Mouse (Mus musculus) urinary bladder, postnatal 4 days (tissue): ENCODE results near the gene Rbm41.

Source experiments
- DNase-seq, 2 experiments: peaks; one replicate each; pipeline ENCODE4 v3.0.0; 2021 to 2022; ENCODE audit warnings: low spot score in 2 of 2

Rbm41 gene

DNA sequence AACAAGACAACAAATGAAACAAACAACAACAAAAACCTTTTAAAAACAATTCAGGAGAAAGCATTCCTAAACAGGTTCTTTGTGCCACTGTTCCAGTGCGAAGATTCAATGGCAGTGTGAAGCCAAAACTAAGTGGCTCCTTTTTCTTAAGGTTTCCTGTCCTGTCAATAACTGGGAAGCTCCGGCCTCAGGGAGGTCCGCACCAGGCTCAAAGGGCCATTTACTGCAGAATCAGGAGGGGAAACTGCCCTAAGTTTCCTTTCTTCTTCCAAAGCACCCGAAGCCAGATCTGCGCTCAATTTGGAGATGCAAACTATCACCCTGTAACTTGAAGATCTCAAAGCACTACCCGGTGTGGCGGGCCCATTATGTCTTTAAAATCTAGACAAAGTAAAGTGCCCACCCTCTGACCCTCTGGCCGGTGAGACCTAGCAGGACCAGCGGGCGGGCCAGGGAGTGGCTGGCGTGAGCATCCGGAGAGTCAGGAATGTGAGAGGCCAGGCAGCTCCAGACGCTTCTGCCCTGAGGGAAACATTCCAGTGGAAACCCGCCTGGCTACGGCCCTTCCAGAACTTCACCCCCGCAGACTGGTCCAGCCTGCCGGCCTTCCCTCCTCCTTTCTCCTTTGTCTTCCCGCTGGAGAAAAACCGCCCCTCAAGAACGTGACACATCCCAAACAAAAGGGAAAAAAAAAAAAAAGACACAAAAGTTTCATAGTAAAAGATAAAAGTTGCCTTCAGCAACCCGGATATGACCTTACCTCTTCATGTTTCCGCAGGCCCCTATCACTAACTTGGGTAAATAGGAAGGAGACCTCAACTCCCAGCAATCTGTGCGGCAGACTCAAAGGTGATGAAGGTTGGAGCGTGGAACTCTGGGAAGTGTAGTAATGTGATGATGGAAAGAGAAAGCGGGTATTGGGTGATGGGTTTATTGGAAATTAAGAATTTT is at the start of gene Rbm41:
Gene Rbm41, minus strand, starts transcription at position 856 of the 951 bp plus-strand sequence.
- peak in 1 of 2 experiments; percentile 21 for DNase-seq

DNA sequence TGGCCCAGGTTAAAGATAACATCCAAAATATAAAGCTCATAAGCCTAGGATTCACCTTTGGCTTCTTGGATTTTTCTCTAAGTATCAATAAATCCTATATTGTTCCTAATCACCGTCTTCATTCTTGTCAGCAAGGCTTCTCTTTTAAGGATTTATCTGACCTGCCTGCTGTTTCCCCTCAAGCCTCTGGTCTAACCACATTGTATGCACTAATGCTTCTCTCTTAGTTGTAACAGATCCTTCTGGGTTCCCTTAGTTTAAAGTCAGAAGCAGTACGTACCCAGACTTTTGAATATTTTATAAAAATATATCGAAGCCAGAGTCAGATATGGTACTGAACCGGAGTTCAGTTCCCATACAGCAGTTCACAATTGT is 283 bp upstream of the Rbm41 start:
- no peak for DNase-seq

GRCm38 (mm10) chrX:139982115-139982514 is 16.3 kb downstream of the Rbm41 start:
- no peak for DNase-seq

GRCm38 (mm10) chrX:139933507-139933906 is 64.9 kb downstream of the Rbm41 start:
- DNase-seq = no peak

- no peak for DNase-seq
These were observed 65.9 kb downstream of the Rbm41 start for GRCm38 (mm10) chrX:139932472-139932871.

GRCm38 (mm10) chrX:139920572-139920971 is 77.8 kb downstream of the Rbm41 start:
- no peak for DNase-seq

GRCm38 (mm10) chrX:139891387-139891786 is 107.0 kb downstream of the Rbm41 start:
- no peak for DNase-seq

GRCm38 (mm10) chrX:139883221-139883620 is 115.2 kb downstream of the Rbm41 start:
- no peak for DNase-seq

DNA sequence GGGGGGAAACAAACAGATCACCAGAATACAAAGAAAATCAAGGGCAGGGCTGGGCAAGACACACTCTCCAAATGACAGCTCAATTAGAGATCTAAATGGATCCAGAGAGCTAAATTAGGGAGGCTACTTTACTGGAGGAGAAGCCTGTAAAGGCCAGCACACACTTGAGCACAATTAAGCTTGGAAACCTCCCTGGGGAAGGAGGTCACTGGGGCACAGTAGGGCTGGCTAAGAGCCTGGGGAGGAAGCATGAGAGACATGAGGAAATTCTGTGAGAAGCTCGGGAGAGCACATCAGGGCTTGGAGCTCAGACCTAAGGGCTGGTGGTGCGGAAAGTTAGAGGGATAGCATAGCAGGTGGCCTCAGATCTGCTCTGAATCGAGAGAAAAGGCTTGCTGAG is 120.5 kb downstream of the Rbm41 start:
- DNase-seq = no peak

GRCm38 (mm10) chrX:139877105-139877504 is 121.3 kb downstream of the Rbm41 start:
- DNase-seq = no peak

DNA sequence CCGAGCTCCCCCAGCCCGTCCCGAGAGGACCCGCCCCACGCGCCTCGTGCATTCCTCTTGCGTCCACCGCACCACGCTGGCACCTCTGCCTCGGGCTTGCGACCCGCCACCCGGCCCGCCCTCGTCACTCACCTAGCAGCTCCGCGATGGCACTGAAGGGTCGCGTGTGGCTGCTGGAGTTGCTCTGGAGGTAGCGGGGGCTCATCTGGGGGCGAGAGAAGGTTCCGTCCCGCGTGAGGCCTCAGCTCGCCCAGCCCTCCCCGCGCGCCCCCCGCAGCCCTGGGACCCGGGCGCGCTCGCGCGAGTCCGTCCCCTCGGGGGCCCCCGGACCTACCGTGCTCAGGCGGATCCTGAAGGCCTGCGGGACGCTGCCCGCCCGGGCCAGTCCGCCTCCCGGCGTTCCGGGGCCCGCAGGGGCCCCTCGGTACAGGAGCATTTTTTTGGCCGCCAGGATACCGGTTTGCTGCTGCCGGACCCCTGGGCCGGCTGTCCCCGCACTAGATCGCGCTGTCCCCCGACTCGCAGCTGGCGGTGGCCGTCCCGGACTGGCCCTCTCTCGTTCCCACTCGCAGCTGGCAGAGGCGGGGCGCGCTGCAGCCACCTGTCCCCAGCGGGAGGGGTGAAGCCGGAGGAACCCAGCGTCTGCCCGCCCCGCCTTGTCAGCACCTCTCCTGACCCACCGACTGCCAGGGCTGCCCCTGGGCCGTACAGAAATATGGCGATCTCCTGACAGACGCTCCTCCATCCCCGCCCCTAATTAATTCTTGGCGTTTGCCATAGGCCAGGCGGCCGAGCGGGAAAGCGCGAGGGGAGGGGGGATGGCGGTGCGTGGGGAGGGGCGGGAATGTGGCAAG is 127.2 kb downstream of the Rbm41 start, which contains the start of gene Morc4:
Gene Morc4, minus strand, starts transcription at position 740 of the 854 bp plus-strand sequence.
- peak; percentile 49 to 63 for DNase-seq

DNA sequence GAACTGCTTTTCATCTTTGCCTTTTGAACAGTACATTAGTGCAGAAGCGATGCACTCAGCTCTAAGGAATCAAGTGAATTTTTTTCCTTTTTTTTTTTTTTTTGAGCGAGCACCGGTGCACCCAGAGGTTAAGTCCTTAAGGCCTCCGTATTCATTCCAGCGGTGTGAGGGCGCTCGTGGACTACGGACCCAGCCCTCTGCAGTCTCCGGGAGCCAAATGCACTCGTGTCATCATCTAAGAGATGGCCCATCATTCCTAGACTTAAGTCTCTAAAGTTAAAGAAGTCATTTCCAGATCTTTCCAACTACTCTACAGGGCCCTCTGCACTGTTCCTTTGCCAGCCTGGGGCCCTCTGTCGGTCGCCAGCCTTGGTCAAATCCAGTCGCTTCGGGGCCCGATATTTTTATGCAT is 128.1 kb downstream of the Rbm41 start:
- DNase-seq = no peak

GRCm38 (mm10) chrX:139859402-139859801 is 139.0 kb downstream of the Rbm41 start:
- no peak for DNase-seq

DNA sequence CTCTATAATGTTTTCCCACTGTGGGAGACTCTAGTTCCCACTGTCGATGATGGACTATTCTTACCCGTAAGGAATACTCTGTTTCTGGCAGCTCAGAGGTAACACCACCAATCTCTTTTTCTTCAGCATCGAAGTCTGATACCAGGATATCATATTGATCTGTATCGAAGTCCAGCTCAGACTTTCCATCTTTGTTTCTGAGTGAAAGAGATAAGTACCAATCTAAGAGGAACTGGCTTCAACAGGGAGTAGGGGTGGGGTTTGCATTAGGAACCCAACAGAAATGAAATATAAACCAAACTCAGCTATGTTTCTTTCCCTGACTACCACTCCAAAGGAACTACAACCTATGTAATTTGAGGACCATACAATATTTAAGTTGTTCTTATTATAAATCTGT is 143.6 kb downstream of the Rbm41 start:
- DNase-seq = no peak

DNA sequence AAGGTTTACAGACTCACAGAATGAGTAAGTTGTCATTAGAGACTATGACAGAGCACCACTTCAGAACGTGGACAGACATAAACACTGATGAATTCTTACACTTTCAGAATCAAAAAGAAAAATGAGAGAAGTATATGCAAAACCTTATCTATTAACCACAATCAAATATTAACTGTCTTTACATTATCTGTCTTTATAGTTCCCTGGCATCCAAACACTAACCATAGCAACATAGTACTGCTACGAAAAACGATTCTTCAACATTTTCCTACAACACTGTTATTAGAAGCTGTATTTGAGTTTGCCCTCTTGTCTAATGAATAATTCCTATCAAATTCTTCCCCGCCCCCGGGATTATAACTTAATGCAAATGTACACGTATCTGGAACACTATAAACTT is 157.3 kb downstream of the Rbm41 start:
- no peak for DNase-seq
